Mouse (Mus musculus) kidney, postnatal 0 days (tissue): ENCODE measurements around the gene Sema5b. TPM values are rescaled to one million over a fixed set of nuclear protein-coding genes. Genes with fewer than 3 reads are reported as not detected.

Source experiments
- ATAC-seq: fragments of 200-750 bp; cut with Nextera tagmentation; replicated peaks from 2 replicates; pipeline ENCODE4 v1.8.0; 2017; ENCODE audit warnings: low read depth, moderate number of reproducible peaks, moderate TSS enrichment, moderate library complexity; ENCODE audit not compliant: low FRiP score
- DNase-seq: peaks from one replicate; pipeline ENCODE4 v3.0.0-alpha.2; 2016; ENCODE audit warnings: low spot score
- H3K27ac ChIP-seq: fragments of 300-500 bp; sonication (generic); 2 replicates; pipeline ENCODE4 v1.5.1; 2014; ENCODE audit warnings: mild to moderate bottlenecking
- H3K27me3 ChIP-seq: fragments of 300-500 bp; sonication (generic); 2 replicates; pipeline ENCODE4 v1.6.1; 2014; ENCODE audit warnings: low read length, mixed read lengths; ENCODE audit not compliant: insufficient read depth
- H3K36me3 ChIP-seq: fragments of 300-500 bp; sonication (generic); 2 replicates; pipeline ENCODE4 v1.6.1; 2014; ENCODE audit warnings: low read length, mixed read lengths; ENCODE audit not compliant: insufficient read depth
- H3K4me1 ChIP-seq: fragments of 300-500 bp; sonication (generic); replicated peaks from 2 replicates; pipeline ENCODE4 v1.6.1; 2014; ENCODE audit warnings: antibody characterized with exemption, low read length, mixed read lengths; ENCODE audit not compliant: insufficient read depth
- H3K4me2 ChIP-seq: fragments of 300-500 bp; sonication (generic); 2 replicates; pipeline ENCODE4 v1.6.1; 2014; ENCODE audit warnings: mild to moderate bottlenecking, low read length, moderate library complexity, mixed read lengths
- H3K4me3 ChIP-seq: fragments of 300-500 bp; sonication (generic); replicated peaks from 2 replicates; pipeline ENCODE4 v1.5.1; 2014; ENCODE audit warnings: low read depth, low read length
- H3K9ac ChIP-seq: fragments of 300-500 bp; sonication (generic); 2 replicates; pipeline ENCODE4 v1.6.1; 2014; ENCODE audit warnings: low read depth, low read length
- H3K9me3 ChIP-seq: fragments of 300-500 bp; sonication (generic); replicated peaks from 2 replicates; pipeline ENCODE4 v1.6.1; 2016; ENCODE audit warnings: low read length, inconsistent platforms, mixed read lengths
- CTCF ChIP-seq: IDR thresholded peaks from 2 replicates; pipeline ENCODE4 v1.5.1; 2016; ENCODE audit warnings: antibody characterized with exemption, low read depth, mild to moderate bottlenecking, moderate library complexity
- WGBS: fragments of 180-500 bp; shearing (Covaris S2); extraction: QIAGEN DNeasy Blood & Tissue Kit; methylation state at CpG from one replicate; pipeline ENCODE4 v1.1.7; 2014; 5-methylcytosine and 5-hydroxymethylcytosine counted together
- polyA plus RNA-seq: library from polyadenylated mRNA; unstranded; fragments of >200 nt; fragmentation: Nextera tagmentation; extraction: Ambion mirVana; gene quantifications from 2 replicates; pipeline ENCODE4 v1.2.1, GENCODE M21; 2015

Sema5b gene
- polyA plus RNA-seq, 1 experiment from 2014 or later, result 1.7 TPM

DNA sequence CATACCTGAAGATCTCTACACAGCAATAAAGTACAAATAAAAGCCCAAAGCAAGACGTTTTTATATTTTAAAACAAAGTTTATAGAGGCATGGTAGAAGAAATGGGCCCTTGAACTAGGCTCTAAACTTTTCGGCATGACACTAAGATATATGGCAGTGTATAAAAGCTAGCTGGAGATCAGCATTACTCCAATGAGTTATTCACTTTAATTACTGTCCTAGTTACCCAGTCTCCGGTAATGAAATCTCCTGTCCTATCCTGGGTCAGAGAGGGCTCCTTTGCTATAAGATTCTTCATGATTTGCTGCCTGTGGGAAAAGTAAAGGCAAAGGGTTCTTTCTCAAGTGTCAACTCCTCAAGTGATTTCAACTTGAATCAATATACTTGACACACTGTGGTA is 98.6 kb downstream of the Sema5b start:
- no peak overlapping the region for H3K4me2 ChIP-seq
- ATAC-seq, result no peak
- no peaks in the 10 kb centered on the region for H3K27me3 ChIP-seq
- no peak overlapping the region for H3K4me3 ChIP-seq
- peak; percentile 67 for DNase-seq
- WGBS, result 22% methylated on average over 3 of the region's 3 CpGs
- H3K4me1 ChIP-seq, result no peaks in the 10 kb centered on the region
- no peaks in the 10 kb centered on the region for H3K36me3 ChIP-seq
- no peak overlapping the region for H3K27ac ChIP-seq
- H3K9me3 ChIP-seq, result no peaks in the 10 kb centered on the region
- TF ChIP-seq CTCF, result no peak
- H3K9ac ChIP-seq, result no peak overlapping the region

- H3K9ac ChIP-seq, result no peak overlapping the region
- no peak overlapping the region for H3K4me3 ChIP-seq
- DNase-seq (no peak), ATAC-seq (no peak)
- H3K27ac ChIP-seq, result no peak overlapping the region
- 83% methylated on average over 4 of the region's 4 CpGs for WGBS
- no peaks in the 10 kb centered on the region for H3K9me3 ChIP-seq
- no peaks in the 10 kb centered on the region for H3K36me3 ChIP-seq
- TF ChIP-seq CTCF, result no peak
- no peak overlapping the region for H3K4me2 ChIP-seq
- no peaks in the 10 kb centered on the region for H3K27me3 ChIP-seq
- H3K4me1 ChIP-seq, result no peaks in the 10 kb centered on the region
These were observed 107.9 kb downstream of the Sema5b start for GRCm38 (mm10) chr16:35648862-35649261.

GRCm38 (mm10) chr16:35652206-35652605 is 111.3 kb downstream of the Sema5b start:
- no peak for TF ChIP-seq CTCF

GRCm38 (mm10) chr16:35652706-35653105 is 111.8 kb downstream of the Sema5b start:
- H3K9ac ChIP-seq, result no peak overlapping the region
- no peaks in the 10 kb centered on the region for H3K36me3 ChIP-seq
- H3K27me3 ChIP-seq, result no peaks in the 10 kb centered on the region
- no peak overlapping the region for H3K4me3 ChIP-seq
- WGBS, result 86% methylated on average over 3 of the region's 3 CpGs
- H3K9me3 ChIP-seq, result no peaks in the 10 kb centered on the region
- H3K4me1 ChIP-seq, result no peaks in the 10 kb centered on the region
- ATAC-seq (no peak), DNase-seq (no peak)
- TF ChIP-seq CTCF, result no peak
- no peak overlapping the region for H3K4me2 ChIP-seq
- H3K27ac ChIP-seq, result no peak overlapping the region

More at GRCm38 (mm10) chr16:35652206-35652605, 111.3 kb downstream of the Sema5b start:
- no peak for DNase-seq
- no peak overlapping the region for H3K4me2 ChIP-seq
- WGBS, result 44% methylated on average over 6 of the region's 6 CpGs
- ATAC-seq, result no peak
- no peaks in the 10 kb centered on the region for H3K27me3 ChIP-seq
- no peak overlapping the region for H3K4me3 ChIP-seq
- H3K36me3 ChIP-seq, result no peaks in the 10 kb centered on the region
- H3K9me3 ChIP-seq, result no peaks in the 10 kb centered on the region
- no peak overlapping the region for H3K27ac ChIP-seq
- H3K9ac ChIP-seq, result no peak overlapping the region
- no peaks in the 10 kb centered on the region for H3K4me1 ChIP-seq

- no peak overlapping the region for H3K4me3 ChIP-seq
- no peaks in the 10 kb centered on the region for H3K36me3 ChIP-seq
- no peaks in the 10 kb centered on the region for H3K4me1 ChIP-seq
- WGBS, result 86% methylated on average over 5 of the region's 5 CpGs
- H3K9me3 ChIP-seq, result no peaks in the 10 kb centered on the region
- H3K27me3 ChIP-seq, result no peaks in the 10 kb centered on the region
- H3K27ac ChIP-seq, result no peak overlapping the region
- no peak overlapping the region for H3K9ac ChIP-seq
- ATAC-seq, result no peak
- no peak for DNase-seq
- no peak for TF ChIP-seq CTCF
- H3K4me2 ChIP-seq, result no peak overlapping the region
These were observed 113.0 kb downstream of the Sema5b start for GRCm38 (mm10) chr16:35653951-35654350.

DNA sequence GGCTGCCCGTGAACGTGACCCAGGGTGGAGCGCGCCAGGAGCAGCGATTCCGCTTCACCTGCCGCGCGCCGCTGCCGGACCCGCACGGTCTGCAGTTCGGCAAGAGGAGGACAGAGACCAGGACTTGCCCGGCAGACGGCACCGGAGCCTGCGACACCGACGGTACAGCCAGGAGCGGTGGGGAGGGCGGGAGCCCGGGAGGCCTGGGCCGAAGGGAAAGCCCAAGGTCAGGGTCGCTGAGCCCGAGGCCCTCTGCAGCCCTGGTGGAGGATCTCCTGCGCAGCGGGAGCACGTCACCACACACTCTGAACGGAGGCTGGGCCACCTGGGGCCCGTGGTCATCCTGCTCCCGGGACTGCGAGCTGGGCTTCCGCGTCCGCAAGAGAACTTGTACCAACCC is 119.3 kb downstream of the Sema5b start:
- H3K9ac ChIP-seq, result no peak overlapping the region
- H3K27me3 ChIP-seq, result peaks cover 13% of the 10 kb centered on the region; the same call in 1 of the 2 replicates

GRCm38 (mm10) chr16:35663831-35664414 is 123.0 kb downstream of the Sema5b start:
- Histone ChIP-seq H3K9me3 (no peaks in the 10 kb centered on the region), H3K4me3 (no peak overlapping the region), H3K4me2 (no peak overlapping the region), H3K27me3 (peaks cover 13% of the 10 kb centered on the region; the same call in 1 of the 2 replicates), H3K9ac (no peak overlapping the region), H3K4me1 (no peaks in the 10 kb centered on the region), H3K27ac (no peak overlapping the region), H3K36me3 (no peaks in the 10 kb centered on the region)
- DNase-seq (no peak), ATAC-seq (no peak)
- 96% methylated on average over 9 of the region's 9 CpGs for WGBS
- TF ChIP-seq CTCF, result no peak

More for the DNA sequence above, 119.3 kb downstream of the Sema5b start:
- peak overlapping the region; percentile 33 for H3K4me3 ChIP-seq
- DNase-seq (no peak), ATAC-seq (no peak; the same call in 1 of the 2 replicates)
- no peaks in the 10 kb centered on the region for H3K4me1 ChIP-seq
- no peak overlapping the region for H3K27ac ChIP-seq
- peak overlapping the region; percentile 53 for H3K4me2 ChIP-seq
- H3K9me3 ChIP-seq, result no peaks in the 10 kb centered on the region
- WGBS, result 8% methylated on average over 29 of the region's 36 CpGs
- H3K36me3 ChIP-seq, result no peaks in the 10 kb centered on the region
- no peak for TF ChIP-seq CTCF
